Mouse (Mus musculus): ENCODE results near the gene Serping1.
A peak's percentile ranks its signal among the peaks of the same experiment; 100 is the strongest.
"Not testable (repeated sequence)": the region's sequence is repeated elsewhere in the genome, so short reads cannot be mapped to it uniquely, and the experiment has no call there.

The Serping1 gene

GRCm38 (mm10) chr2:84738271-84738911 is 36.9 kb downstream of the Serping1 start:
- DNase-seq (ENCODE audit: low spot score): no peak

GRCm38 (mm10) chr2:84737451-84737925 is 37.8 kb downstream of the Serping1 start:
- no peak for DNase-seq (ENCODE audit: low spot score)

DNA sequence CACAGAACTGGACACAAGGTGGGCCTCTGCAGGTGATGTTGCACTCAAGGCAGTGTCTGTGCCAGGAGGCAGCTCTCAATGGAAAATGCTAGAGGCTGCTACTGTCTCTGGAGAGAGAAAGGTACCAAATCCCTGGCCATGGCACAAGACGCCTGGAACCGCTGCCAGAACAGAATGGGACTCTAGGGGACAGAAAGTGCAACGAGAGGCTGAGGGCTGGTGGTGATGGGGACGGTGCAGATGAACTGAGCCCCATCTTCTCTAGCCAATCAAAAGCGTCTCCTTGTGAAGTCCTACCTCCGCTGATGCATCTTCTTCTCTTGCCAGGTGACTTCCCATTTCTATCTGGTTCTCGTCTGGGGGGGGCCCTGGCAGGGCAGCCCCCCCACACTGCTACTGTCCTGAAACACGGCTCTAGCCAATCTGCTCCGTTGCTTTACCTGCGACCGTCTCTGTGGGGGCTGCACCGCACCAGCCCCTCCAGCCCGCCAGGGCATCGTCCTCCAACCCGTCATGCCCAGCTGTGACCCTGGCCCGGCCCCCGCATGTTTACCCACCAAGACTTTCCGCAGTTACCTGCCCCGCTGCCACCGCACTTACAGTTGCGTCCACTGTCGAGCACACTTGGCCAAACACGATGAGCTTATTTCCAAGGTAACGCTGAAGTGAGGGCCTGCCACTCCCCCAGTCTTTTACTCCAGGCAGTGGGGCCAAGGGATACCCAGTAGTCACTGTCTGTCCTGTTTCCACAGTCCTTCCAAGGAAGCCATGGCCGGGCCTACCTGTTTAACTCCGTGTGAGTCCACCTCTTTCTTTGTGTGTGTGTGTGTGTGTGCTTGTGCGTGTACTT is 38.7 kb downstream of the Serping1 start:
- DNase-seq (ENCODE audit: low spot score): no peak

DNA sequence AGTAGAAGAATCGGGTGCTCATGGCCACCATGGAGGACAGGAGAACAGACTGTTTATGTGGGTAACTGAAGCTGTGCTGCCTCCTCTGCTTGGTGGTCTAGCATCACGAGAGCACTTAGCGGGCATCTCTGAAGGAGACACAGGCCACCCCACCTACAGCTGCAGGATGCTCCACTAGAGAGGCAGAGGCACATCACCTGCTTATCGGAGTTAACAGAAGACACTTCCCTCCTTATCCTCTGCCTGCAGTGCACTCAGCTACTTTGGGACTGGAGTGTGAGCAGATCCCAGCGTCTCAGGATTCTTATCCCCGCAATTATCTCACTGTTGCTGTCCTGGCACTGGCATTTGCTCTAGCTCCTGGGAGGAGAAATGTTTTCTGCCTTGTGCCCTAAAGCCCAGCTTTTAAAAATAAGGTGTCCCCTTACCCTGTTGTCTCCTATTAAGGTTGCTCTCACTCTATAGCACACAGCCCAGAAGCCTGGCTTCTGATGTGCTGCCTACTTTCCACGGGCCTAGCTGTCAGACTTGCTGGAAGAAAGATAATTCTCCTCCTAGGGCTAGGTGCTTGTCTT is 39.8 kb downstream of the Serping1 start:
- DNase-seq (ENCODE audit: low spot score): no peak

DNA sequence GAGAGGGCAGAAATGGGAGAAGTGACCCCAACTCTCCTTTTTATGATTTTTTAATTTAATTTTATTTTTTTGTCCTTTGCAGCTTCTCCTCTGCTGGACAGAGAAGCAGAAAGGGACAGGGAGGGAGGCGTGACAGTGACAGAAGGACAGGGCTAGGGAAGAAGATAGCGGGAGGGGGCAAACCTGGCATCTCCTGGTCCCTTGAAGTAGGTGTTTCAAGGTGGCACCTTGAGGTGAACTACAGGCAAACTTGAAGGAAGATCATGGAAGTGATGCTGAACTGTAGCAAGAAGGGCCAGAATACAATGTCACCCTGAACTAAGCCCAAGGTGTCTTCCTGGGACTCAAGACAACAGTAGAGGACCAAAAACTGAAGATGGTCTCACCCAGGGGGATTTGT is 40.3 kb downstream of the Serping1 start:
- DNase-seq (ENCODE audit: low spot score): no peak

DNA sequence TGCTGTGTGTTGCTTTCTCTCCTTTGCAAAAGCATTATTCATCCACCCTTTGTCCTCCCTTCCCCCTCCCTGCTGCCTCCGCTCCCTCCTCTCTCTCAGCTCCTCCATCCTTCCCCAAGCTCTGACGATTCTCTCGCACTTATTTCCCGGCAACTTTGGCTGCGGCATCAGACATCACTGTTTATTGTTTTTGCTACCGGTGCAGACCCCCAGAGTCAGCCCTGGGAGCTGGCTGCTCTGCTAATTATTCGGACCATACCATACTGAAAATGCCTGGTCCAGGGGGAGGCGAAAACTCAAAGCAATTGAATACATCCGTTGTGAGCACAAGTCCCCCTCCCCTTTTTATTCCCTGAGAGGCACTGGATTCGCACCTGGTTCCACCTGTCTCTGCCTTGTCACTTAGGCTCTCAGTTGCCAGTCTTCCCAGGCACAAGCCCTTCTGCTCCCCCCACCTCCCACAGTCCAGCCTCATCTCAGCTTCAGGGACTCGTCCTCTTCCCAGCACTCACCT is 40.8 kb downstream of the Serping1 start:
- no peak for DNase-seq (ENCODE audit: low spot score)

DNA sequence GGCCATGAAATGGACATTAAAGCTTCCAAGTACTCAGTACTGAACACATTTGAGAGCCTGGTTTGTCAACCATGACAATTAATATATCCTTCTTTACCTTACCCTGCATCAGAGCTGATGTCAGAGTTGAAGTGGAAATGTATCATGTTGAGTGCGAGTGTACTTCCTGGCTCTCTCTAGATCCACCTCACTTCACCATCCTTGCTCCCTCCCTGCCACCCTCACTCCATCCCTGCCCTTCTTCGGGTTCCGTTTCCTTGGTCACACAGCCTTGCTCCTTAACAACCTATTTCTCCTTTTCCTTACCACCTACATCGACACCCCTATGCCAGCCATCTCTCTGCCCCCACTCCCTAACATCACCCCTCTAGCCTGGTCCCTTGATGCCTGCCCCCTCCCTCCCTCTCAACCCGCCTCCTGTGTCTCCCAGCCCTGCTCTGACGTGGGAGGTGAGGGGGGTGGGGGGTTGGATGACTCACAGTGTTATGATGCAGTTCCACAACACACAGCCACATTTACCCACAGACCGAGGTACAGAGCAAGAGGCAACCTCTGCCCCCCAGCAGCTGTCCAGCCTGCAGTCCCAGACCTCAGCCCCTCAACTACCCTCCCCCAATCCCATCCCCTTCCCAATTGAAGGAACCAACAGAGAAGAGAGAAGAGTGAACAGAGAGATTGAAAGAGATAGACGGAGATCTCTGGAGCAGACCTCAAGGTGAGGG is 41.5 kb downstream of the Serping1 start, which contains the start of gene Ypel4:
Gene Ypel4 (plus strand): TSS at position 480 of the 722 bp plus-strand sequence.
- DNase-seq (ENCODE audit: low spot score): peak; percentile 74

DNA sequence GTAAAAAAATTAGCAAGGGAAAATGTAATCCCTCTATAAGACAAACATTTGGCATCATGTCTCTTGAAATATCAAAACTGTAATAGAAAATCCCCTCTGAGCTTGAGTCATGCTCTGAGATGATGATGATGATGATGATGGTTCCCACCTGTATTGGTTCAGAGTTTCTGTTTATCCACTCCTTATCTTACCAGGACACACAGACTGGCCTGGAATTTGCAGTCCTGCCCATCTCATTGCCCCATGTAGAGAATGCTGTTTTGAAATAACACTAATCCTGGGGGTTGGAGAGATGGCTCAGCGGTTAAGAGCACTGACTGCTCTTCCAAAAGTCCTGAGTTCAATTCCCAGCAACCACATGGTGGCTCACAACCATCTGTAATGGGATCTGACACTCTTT is 42.9 kb downstream of the Serping1 start:
- DNase-seq (ENCODE audit: low spot score): no peak

DNA sequence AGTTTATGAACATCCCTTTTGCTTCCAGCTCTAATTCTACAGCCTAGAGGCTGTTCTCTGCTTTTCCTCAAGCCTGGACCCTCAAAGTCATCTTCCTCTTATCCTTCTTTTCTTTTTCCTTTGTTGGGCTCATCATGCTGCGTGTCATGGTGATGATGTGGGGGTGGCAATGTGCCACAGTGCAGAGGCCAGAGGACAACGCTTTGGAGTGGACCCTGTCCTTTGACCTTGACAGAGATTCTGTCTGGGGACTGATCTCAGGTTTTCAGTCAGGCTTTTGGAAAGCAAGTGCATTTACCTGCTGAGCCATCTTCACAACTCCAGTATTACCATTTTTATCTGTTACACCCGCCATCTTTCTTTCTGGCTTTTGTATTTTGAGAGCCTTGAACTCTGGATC is 44.0 kb downstream of the Serping1 start:
- no peak for DNase-seq (ENCODE audit: low spot score)

GRCm38 (mm10) chr2:84728191-84728590 is 47.1 kb downstream of the Serping1 start:
- DNase-seq (ENCODE audit: low spot score): not testable (repeated sequence)

- peak; percentile 93 for DNase-seq (ENCODE audit: low spot score)
These were observed 47.9 kb downstream of the Serping1 start, which contains the start of gene Clp1 for GRCm38 (mm10) chr2:84727172-84727858. Gene Clp1 (minus strand): TSS chr2:84727350.

- no peak for DNase-seq (ENCODE audit: low spot score)
These were observed 48.5 kb downstream of the Serping1 start for GRCm38 (mm10) chr2:84726716-84727115.

DNA sequence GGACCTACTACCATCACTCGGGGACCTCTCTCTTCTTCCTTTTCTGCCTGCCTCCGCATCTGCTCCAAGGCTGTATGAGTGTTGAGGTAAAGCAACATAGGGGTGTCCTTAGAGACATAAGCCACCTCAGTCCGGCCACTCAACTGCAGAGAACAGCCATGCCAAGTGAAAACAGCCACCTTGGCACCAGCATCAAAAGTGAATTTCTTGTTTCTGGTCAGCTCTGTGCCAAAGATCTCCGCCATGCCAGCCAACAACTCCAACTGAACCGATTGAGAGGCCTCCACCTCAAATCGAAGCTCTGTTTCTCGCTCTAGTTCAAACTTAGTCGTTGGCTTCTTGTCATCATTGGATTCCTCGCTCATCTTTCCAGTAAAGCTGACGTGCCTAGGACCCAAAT is 49.5 kb downstream of the Serping1 start:
- no peak for DNase-seq (ENCODE audit: low spot score)

GRCm38 (mm10) chr2:84723856-84724255 is 51.4 kb downstream of the Serping1 start:
- DNase-seq (ENCODE audit: low spot score): no peak

- DNase-seq (ENCODE audit: low spot score): no peak
These were observed 54.1 kb downstream of the Serping1 start for GRCm38 (mm10) chr2:84721182-84721581.

- no peak for DNase-seq (ENCODE audit: low spot score)
These were observed 54.5 kb downstream of the Serping1 start for GRCm38 (mm10) chr2:84720718-84721117.

DNA sequence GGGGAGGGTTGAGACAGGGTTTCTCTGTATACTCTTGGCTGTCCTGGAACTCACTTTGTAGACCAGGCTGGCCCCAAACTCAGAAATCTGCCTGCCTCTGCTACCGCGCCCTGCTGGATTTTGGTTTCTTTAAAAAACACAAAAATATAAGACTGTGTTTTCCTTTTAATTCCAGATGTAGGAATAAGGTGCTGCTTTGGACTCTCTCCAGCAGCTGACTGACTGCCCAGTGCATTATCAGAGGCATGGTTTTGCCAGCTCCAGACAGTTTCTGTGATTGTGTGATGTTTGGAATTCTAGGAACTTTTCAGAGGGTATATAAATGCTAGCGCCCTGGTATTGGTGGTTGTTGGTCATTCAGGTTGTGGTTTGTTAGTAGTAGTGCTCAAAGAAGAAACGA is 57.9 kb downstream of the Serping1 start:
- no peak for DNase-seq (ENCODE audit: low spot score)

GRCm38 (mm10) chr2:84716423-84717355 is 58.6 kb downstream of the Serping1 start:
- DNase-seq (ENCODE audit: low spot score): no peak

GRCm38 (mm10) chr2:84715562-84716361 is 59.5 kb downstream of the Serping1 start:
- DNase-seq (ENCODE audit: low spot score): peak; percentile 91
